Mouse (Mus musculus): ENCODE data around the gene 1700017B05Rik.
"Not testable (repeated sequence)": the region's sequence is repeated elsewhere in the genome, so short reads cannot be mapped to it uniquely, and the experiment has no call there.

Gene 1700017B05Rik

GRCm38 (mm10) chr9:57223341-57223740 is 39.1 kb downstream of the 1700017B05Rik start:
- DNase-seq (ENCODE audit: extremely low read depth, low read depth, low spot score): no peak

GRCm38 (mm10) chr9:57220356-57220755 is 42.1 kb downstream of the 1700017B05Rik start:
- DNase-seq (ENCODE audit: extremely low read depth, low read depth, low spot score): no peak

- DNase-seq (ENCODE audit: extremely low read depth, low read depth, low spot score): no peak
Observed at GRCm38 (mm10) chr9:57219511-57219910, 42.9 kb downstream of the 1700017B05Rik start.

- DNase-seq (ENCODE audit: extremely low read depth, low read depth, low spot score): no peak
Observed at GRCm38 (mm10) chr9:57218776-57219175, 43.6 kb downstream of the 1700017B05Rik start.

- DNase-seq (ENCODE audit: extremely low read depth, low read depth, low spot score): no peak
Observed at GRCm38 (mm10) chr9:57217220-57217619, 45.2 kb downstream of the 1700017B05Rik start.

- DNase-seq (ENCODE audit: extremely low read depth, low read depth, low spot score): no peak
Observed at GRCm38 (mm10) chr9:57214500-57214899, 47.9 kb downstream of the 1700017B05Rik start.

GRCm38 (mm10) chr9:57212448-57213222 is 49.8 kb downstream of the 1700017B05Rik start:
- no peak for DNase-seq (ENCODE audit: extremely low read depth, low read depth, low spot score)

- DNase-seq (ENCODE audit: extremely low read depth, low read depth, low spot score): no peak
Observed at GRCm38 (mm10) chr9:57209316-57209715, 53.1 kb downstream of the 1700017B05Rik start.

GRCm38 (mm10) chr9:57206896-57207295 is 55.5 kb downstream of the 1700017B05Rik start:
- DNase-seq (ENCODE audit: extremely low read depth, low read depth, low spot score): no peak

GRCm38 (mm10) chr9:57203571-57203970 is 58.8 kb downstream of the 1700017B05Rik start:
- not testable (repeated sequence) for DNase-seq (ENCODE audit: extremely low read depth, low read depth, low spot score)

Data from fat pad, adult 2 months (tissue).